Comparison of ENCODE assay signal across 16 mouse cellular contexts in the genomic region with DNA sequence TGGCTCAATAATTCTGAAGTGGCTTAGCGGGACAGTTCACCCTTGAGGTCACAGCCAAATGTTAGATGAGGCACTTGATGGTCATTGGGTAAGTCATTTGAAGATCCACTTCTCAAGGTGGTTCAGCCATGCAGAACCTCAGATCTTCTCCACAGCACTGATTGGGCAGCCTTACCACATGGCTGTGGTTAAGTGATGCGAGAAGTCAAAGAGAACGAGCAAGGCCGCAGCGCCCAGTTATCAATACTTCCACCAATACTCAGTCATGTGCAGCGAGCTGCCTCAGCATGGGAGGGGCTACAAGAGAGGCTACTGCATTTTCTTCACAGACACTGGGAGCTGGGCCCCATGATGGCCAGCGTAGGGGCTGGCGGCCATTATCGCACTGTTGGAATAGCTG.
"Had no signal": no experiment of that assay in that cellular context is flagged by ENCODE, and none has a peak within 500 bp of the region (broad histone marks: within the 10 kb centered on the region; RNA-seq: fewer than 3 reads in every experiment).

No protein-coding gene starts in this region.

- H3K4me3 ChIP-seq: neural tube, embryonic 12.5 days; neural tube, embryonic 13.5 days; neural tube, embryonic 15.5 days; stomach, embryonic 15.5 days had no signal

- DNase-seq: retina, postnatal 1 day; right cerebral cortex, adult 18-20 months; right cerebral cortex, postnatal 14 days; right cerebral cortex, postnatal 25 days; right cerebral cortex, postnatal 4 days; spleen, adult 18-20 months; thymus, adult 18-20 months; thymus, adult 2 months; thymus, postnatal 14 days; thymus, postnatal 25 days; thymus, postnatal 36 days; thymus, postnatal 4 days had no signal

- H3K9ac ChIP-seq: neural tube, embryonic 12.5 days; neural tube, embryonic 13.5 days; neural tube, embryonic 15.5 days; stomach, embryonic 15.5 days had no signal

- H3K9me3 ChIP-seq: neural tube, embryonic 12.5 days; neural tube, embryonic 13.5 days; neural tube, embryonic 15.5 days; stomach, embryonic 15.5 days had no signal

- H3K4me2 ChIP-seq: neural tube, embryonic 12.5 days; neural tube, embryonic 13.5 days; neural tube, embryonic 15.5 days; stomach, embryonic 15.5 days had no signal

- H3K36me3 ChIP-seq: neural tube, embryonic 12.5 days; neural tube, embryonic 13.5 days; neural tube, embryonic 15.5 days; stomach, embryonic 15.5 days had no signal

- H3K4me1 ChIP-seq: neural tube, embryonic 12.5 days; neural tube, embryonic 13.5 days; neural tube, embryonic 15.5 days; stomach, embryonic 15.5 days had no signal

- H3K27ac ChIP-seq: neural tube, embryonic 12.5 days; neural tube, embryonic 13.5 days; neural tube, embryonic 15.5 days; stomach, embryonic 15.5 days had no signal

- H3K27me3 ChIP-seq: neural tube, embryonic 12.5 days; neural tube, embryonic 13.5 days; neural tube, embryonic 15.5 days; stomach, embryonic 15.5 days had no signal
